In genomic region chr4:107757487-107758470, GRCm38 (mm10) we compare ENCODE assay signal across 19 mouse cellular contexts. TPM values are rescaled to one million over a fixed set of nuclear protein-coding genes. Genes with fewer than 3 reads are reported as not detected.
DNase-seq lines count a peak whose midpoint lies in the region; ATAC-seq and TF ChIP-seq lines count a peak whose summit lies in the region.
"Had no signal": no experiment of that assay in that cellular context is flagged by ENCODE, and none has a peak within 500 bp of the region (broad histone marks: within the 10 kb centered on the region; RNA-seq: fewer than 3 reads in every experiment).

No protein-coding gene starts in this region.

- H3K36me3 ChIP-seq in hindbrain, embryonic 16.5 days (ENCODE audit: control insufficient read depth, insufficient read depth, low read length), result no peaks in the 10 kb centered on the region
- no peaks in the 10 kb centered on the region for H3K36me3 ChIP-seq in hindbrain, embryonic 11.5 days (ENCODE audit: control insufficient read depth, insufficient read depth, low read length)
- no peaks in the 10 kb centered on the region for H3K36me3 ChIP-seq in forebrain, embryonic 12.5 days (replicated peaks)
- H3K36me3 ChIP-seq in forebrain, postnatal 0 days (ENCODE audit: insufficient read depth), result no peaks in the 10 kb centered on the region
- H3K36me3 ChIP-seq: embryonic facial prominence, embryonic 12.5 days; heart, embryonic 12.5 days; hindbrain, embryonic 12.5 days; liver, embryonic 15.5 days had no signal

- H3K9ac ChIP-seq in hindbrain, embryonic 16.5 days (ENCODE audit: low read depth, low read length), result no peak overlapping the region
- no peak overlapping the region for H3K9ac ChIP-seq in hindbrain, embryonic 11.5 days (ENCODE audit: low read depth, low read length)
- H3K9ac ChIP-seq in forebrain, embryonic 12.5 days, result no peak overlapping the region
- H3K9ac ChIP-seq in forebrain, postnatal 0 days, result no peak overlapping the region
- H3K9ac ChIP-seq: embryonic facial prominence, embryonic 12.5 days; heart, embryonic 12.5 days; hindbrain, embryonic 12.5 days; liver, embryonic 15.5 days had no signal

- TF ChIP-seq CTCF in forebrain, postnatal 0 days (IDR thresholded peaks at IDR 0.05; ENCODE audit: low read depth), result no peak
- no peak for TF ChIP-seq CTCF in gastrocnemius, adult 2 months (IDR thresholded peaks at IDR 0.05)

- H3K27ac ChIP-seq in hindbrain, embryonic 16.5 days (ENCODE audit: low read depth, low read length), result no peak overlapping the region
- no peak overlapping the region for H3K27ac ChIP-seq in hindbrain, embryonic 11.5 days (ENCODE audit: low read depth, low read length)
- 0 out of 2 replicates have a peak overlapping the region, but pooled peaks have one; percentile 19 for H3K27ac ChIP-seq in forebrain, embryonic 12.5 days
- H3K27ac ChIP-seq in forebrain, postnatal 0 days (ENCODE audit: low read depth, low read length), result no peak overlapping the region
- H3K27ac ChIP-seq in gastrocnemius, adult 2 months, result no peak overlapping the region
- H3K27ac ChIP-seq: embryonic facial prominence, embryonic 12.5 days; hindbrain, embryonic 12.5 days; liver, embryonic 15.5 days had no signal

- H3K4me3 ChIP-seq in hindbrain, embryonic 16.5 days (ENCODE audit: low read length), result no peak overlapping the region
- no peak overlapping the region for H3K4me3 ChIP-seq in hindbrain, embryonic 11.5 days (ENCODE audit: low read depth, low read length)
- no peak overlapping the region for H3K4me3 ChIP-seq in forebrain, embryonic 12.5 days (replicated peaks)
- H3K4me3 ChIP-seq in forebrain, postnatal 0 days (ENCODE audit: low read depth, low read length), result no peak overlapping the region
- no peak overlapping the region for H3K4me3 ChIP-seq in gastrocnemius, adult 2 months
- H3K4me3 ChIP-seq: embryonic facial prominence, embryonic 12.5 days; heart, embryonic 12.5 days; hindbrain, embryonic 12.5 days; liver, embryonic 15.5 days; myocyte had no signal

- intact Hi-C loops in gastrocnemius, adult 2 months (cut with DNase I), result no loop called here

- no peak overlapping the region for H3K4me2 ChIP-seq in hindbrain, embryonic 16.5 days (ENCODE audit: low read length)
- no peak overlapping the region for H3K4me2 ChIP-seq in hindbrain, embryonic 11.5 days (replicated peaks; ENCODE audit: low read depth, low read length)
- H3K4me2 ChIP-seq in forebrain, embryonic 12.5 days, result no peak overlapping the region
- no peak overlapping the region for H3K4me2 ChIP-seq in forebrain, postnatal 0 days (ENCODE audit: low read depth)
- H3K4me2 ChIP-seq: embryonic facial prominence, embryonic 12.5 days; heart, embryonic 12.5 days; hindbrain, embryonic 12.5 days; liver, embryonic 15.5 days had no signal

- H3K27me3 ChIP-seq in hindbrain, embryonic 16.5 days (replicated peaks; ENCODE audit: control insufficient read depth, insufficient read depth, low read length), result no peaks in the 10 kb centered on the region
- H3K27me3 ChIP-seq in hindbrain, embryonic 11.5 days (ENCODE audit: control insufficient read depth, insufficient read depth, low read length), result peaks cover 6% of the 10 kb centered on the region
- peaks cover 21% of the 10 kb centered on the region; the same call in 1 of the 2 replicates for H3K27me3 ChIP-seq in forebrain, embryonic 12.5 days
- H3K27me3 ChIP-seq in forebrain, postnatal 0 days (ENCODE audit: insufficient read depth, low read length), result no peaks in the 10 kb centered on the region

- peaks cover 9% of the 10 kb centered on the region for H3K4me1 ChIP-seq in hindbrain, embryonic 16.5 days (ENCODE audit: control insufficient read depth, insufficient read depth, low read depth, low read length)
- peaks cover 9% of the 10 kb centered on the region for H3K4me1 ChIP-seq in hindbrain, embryonic 11.5 days (replicated peaks; ENCODE audit: control insufficient read depth, insufficient read depth, low read length)
- H3K4me1 ChIP-seq in forebrain, embryonic 12.5 days, result peaks cover 39% of the 10 kb centered on the region
- H3K4me1 ChIP-seq in forebrain, postnatal 0 days (ENCODE audit: insufficient read depth), result peaks cover 4% of the 10 kb centered on the region; the same call in 1 of the 2 replicates

- peak; percentile 25; the same call in 1 of the 2 replicates for ATAC-seq in hindbrain, embryonic 16.5 days
- no peak for ATAC-seq in hindbrain, embryonic 11.5 days (ENCODE audit: low FRiP score)
- ATAC-seq in forebrain, embryonic 12.5 days (ENCODE audit: low FRiP score), result 0 out of 2 replicates have a peak, but pooled peaks have one; percentile 39
- peak; percentile 49; the same call in 1 of the 2 replicates for ATAC-seq in forebrain, postnatal 0 days
- ATAC-seq: CD4-positive, CD25-positive, alpha-beta regulatory T cell, adult 4 months had no signal

- WGBS in hindbrain, embryonic 16.5 days, result 55% methylated on average over 15 of the region's 15 CpGs
- WGBS in hindbrain, embryonic 11.5 days, result 60% methylated on average over 15 of the region's 15 CpGs
- 54% methylated on average over 15 of the region's 15 CpGs for WGBS in forebrain, embryonic 12.5 days
- 43% methylated on average over 15 of the region's 15 CpGs for WGBS in forebrain, postnatal 0 days

- H3K9me3 ChIP-seq in hindbrain, embryonic 16.5 days (ENCODE audit: control insufficient read depth, low read length), result no peaks in the 10 kb centered on the region
- no peaks in the 10 kb centered on the region for H3K9me3 ChIP-seq in hindbrain, embryonic 11.5 days (ENCODE audit: control insufficient read depth, low read length)
- no peaks in the 10 kb centered on the region for H3K9me3 ChIP-seq in forebrain, embryonic 12.5 days
- H3K9me3 ChIP-seq in forebrain, postnatal 0 days (ENCODE audit: low read length), result no peaks in the 10 kb centered on the region
- H3K9me3 ChIP-seq: embryonic facial prominence, embryonic 12.5 days; heart, embryonic 12.5 days; hindbrain, embryonic 12.5 days; liver, embryonic 15.5 days had no signal

- DNase-seq in hindbrain, embryonic 11.5 days (ENCODE audit: low spot score), result no peak
- peak; percentile 28 for DNase-seq in thymus, postnatal 0 days (ENCODE audit: low spot score)
- no peak for DNase-seq in thymus, postnatal 10 days (ENCODE audit: low spot score in 2 of 2)
- DNase-seq in forebrain, postnatal 0 days, result no peak
- no peak for DNase-seq in gastrocnemius, adult 2 months
- DNase-seq in lung, postnatal 14 days, result no peak
- DNase-seq: gastrocnemius, postnatal 25 days; kidney, adult 2 months; kidney, postnatal 4 days; lung, postnatal 10 days; right cerebral cortex, postnatal 14 days had no signal

RNA-seq across cellular contexts. Expression of gene Lrp8, which starts 44.3 kb away (rescaled TPM):
- polyA plus RNA-seq in hindbrain, embryonic 16.5 days (2015; fragmentation: Nextera tagmentation; extraction: Ambion mirVana), result 23.8 and 34.7 TPM in 2 replicates
- polyA plus RNA-seq in hindbrain, embryonic 11.5 days (2014; fragmentation: Nextera tagmentation; extraction: Ambion mirVana), result 22.6 and 24.9 TPM in 2 replicates
- 5.0 and 5.2 TPM in 2 replicates for polyA plus RNA-seq in thymus, postnatal 0 days (2015; fragmentation: Nextera tagmentation; extraction: Ambion mirVana)
- 43.3 and 48.3 TPM in 2 replicates for polyA plus RNA-seq in forebrain, embryonic 12.5 days (2016; fragmentation: Nextera tagmentation; extraction: Ambion mirVana)
- total RNA-seq in forebrain, postnatal 0 days (2014; rRNA removed), result 60.7 and 90.2 TPM in 2 replicates
- 21.9 and 38.3 TPM in 2 replicates for polyA plus RNA-seq in forebrain, postnatal 0 days (2015; fragmentation: Nextera tagmentation; extraction: Ambion mirVana)
- total RNA-seq in gastrocnemius, adult 2 months (2021), result under 1 TPM; 0.31 to 0.33 TPM
